Mouse (Mus musculus) MEL (cell line): Measurements from ENCODE around the gene Exoc4.

Source experiments
- CTCF ChIP-seq, 3 experiments: IDR thresholded peaks in 2 of 3; conservative IDR thresholded peaks in 1 of 3; 2 replicates each; pipeline ENCODE4 v1.5.1; 2011 to 2012; ENCODE audit warnings: low read length in 3 of 3, low read depth in 2 of 3, mild to moderate bottlenecking in 2 of 3, improper control_type of control experiment in 1 of 3, inconsistent platforms in 1 of 3, mixed read lengths in 1 of 3, moderate library complexity in 1 of 3; ENCODE audit not compliant: control insufficient read depth in 1 of 3, insufficient read depth in 1 of 3, poor library complexity in 1 of 3, severe bottlenecking in 1 of 3
- E2F4 ChIP-seq: IDR thresholded peaks from 2 replicates; pipeline ENCODE4 v1.6.1; 2011; ENCODE audit warnings: low read depth, low read length, improper control_type of control experiment, borderline replicate concordance
- GATA1 ChIP-seq: IDR thresholded peaks from 2 replicates; pipeline ENCODE4 v1.6.1; 2011; ENCODE audit warnings: low read depth, low read length, improper control_type of control experiment
- MAX ChIP-seq: IDR thresholded peaks from 2 replicates; pipeline ENCODE4 v1.6.1; 2011; ENCODE audit warnings: low read length, improper control_type of control experiment
- MEF2A ChIP-seq: IDR thresholded peaks from 2 replicates; pipeline ENCODE4 v1.6.1; 2014; ENCODE audit warnings: low read depth, mild to moderate bottlenecking, inconsistent platforms, low read length, improper control_type of control experiment; ENCODE audit not compliant: poor library complexity, insufficient replicate concordance, severe bottlenecking; ENCODE audit errors: extremely low read depth
- POLR2A ChIP-seq, 2 experiments: IDR thresholded peaks; 2 replicates each; pipeline ENCODE4 v1.6.1; 2011 to 2012; ENCODE audit warnings: low read length in 2 of 2, mild to moderate bottlenecking in 2 of 2, control low read depth in 1 of 2, improper control_type of control experiment in 1 of 2, low read depth in 1 of 2, moderate library complexity in 1 of 2; ENCODE audit not compliant: control insufficient read depth in 1 of 2, insufficient read depth in 1 of 2, poor library complexity in 1 of 2
- POLR2AphosphoS2 ChIP-seq: IDR thresholded peaks from 2 replicates; pipeline ENCODE4 v1.6.1; 2011; ENCODE audit warnings: low read length, improper control_type of control experiment
- RAD21 ChIP-seq: IDR thresholded peaks from 2 replicates; pipeline ENCODE4 v1.6.1; 2011; ENCODE audit warnings: mild to moderate bottlenecking, low read depth, low read length, improper control_type of control experiment
- RCOR1 ChIP-seq: IDR thresholded peaks from 2 replicates; pipeline ENCODE4 v1.6.1; 2012; ENCODE audit warnings: low read depth, mild to moderate bottlenecking, inconsistent platforms, low read length, improper control_type of control experiment
- SIN3A ChIP-seq: IDR thresholded peaks from 2 replicates; pipeline ENCODE4 v1.6.1; 2012; ENCODE audit warnings: low read length, improper control_type of control experiment, inconsistent platforms
- TBP ChIP-seq: IDR thresholded peaks from 2 replicates; pipeline ENCODE4 v1.8.0; 2011; ENCODE audit warnings: low read depth, low read length, improper control_type of control experiment
- UBTF ChIP-seq: IDR thresholded peaks from 2 replicates; pipeline ENCODE4 v1.6.1; 2012; ENCODE audit warnings: low read depth, mild to moderate bottlenecking, inconsistent platforms, low read length, improper control_type of control experiment, moderate library complexity, borderline replicate concordance; ENCODE audit not compliant: insufficient read depth
- ZNF384 ChIP-seq: IDR thresholded peaks from 2 replicates; pipeline ENCODE4 v1.6.1; 2012; ENCODE audit warnings: low read depth, mild to moderate bottlenecking, inconsistent platforms, low read length, improper control_type of control experiment

- TF ChIP-seq CTCF (IDR thresholded peaks at IDR 0.05 in 2 of 3, conservative IDR thresholded peaks at IDR 0.05 in 1 of 3; ENCODE audit: control insufficient read depth in 1 of 3, insufficient read depth in 1 of 3, low read depth in 2 of 3, low read length in 3 of 3, poor library complexity in 1 of 3, severe bottlenecking in 1 of 3) (no peak), MEF2A (no peak), ZNF384 (no peak), GATA1 (no peak), POLR2AphosphoS2 (no peak), POLR2A (IDR thresholded peaks at IDR 0.05; ENCODE audit: control insufficient read depth in 1 of 2, insufficient read depth in 1 of 2, low read depth in 1 of 2, low read length in 2 of 2, poor library complexity in 1 of 2) (no peak), TBP (no peak), E2F4 (no peak), SIN3A (no peak), MAX (no peak), UBTF (no peak), RCOR1 (no peak), RAD21 (no peak)
Measured at GRCm38 (mm10) chr6:33683533-33683932, 434.6 kb downstream of the Exoc4 start.
